Mouse (Mus musculus) heart, embryonic 10.5 days (tissue): ENCODE results near the gene Nedd4. TPM values are rescaled to one million over a fixed set of nuclear protein-coding genes. Genes with fewer than 3 reads are reported as not detected.

ENCODE experiments used
- DNase-seq: peaks from one replicate; pipeline ENCODE4 v3.0.0-alpha.2; 2017; ENCODE audit warnings: low spot score
- H3K27ac ChIP-seq: fragments of 300-500 bp; sonication (generic); 2 replicates; pipeline ENCODE4 v1.5.1; 2016; ENCODE audit warnings: mild to moderate bottlenecking
- H3K27me3 ChIP-seq: fragments of 300-500 bp; sonication (generic); 2 replicates; pipeline ENCODE4 v1.6.1; 2016; ENCODE audit warnings: mild to moderate bottlenecking; ENCODE audit not compliant: poor library complexity, insufficient read depth, severe bottlenecking
- H3K36me3 ChIP-seq: fragments of 300-500 bp; sonication (generic); 2 replicates; pipeline ENCODE4 v1.6.1; 2016; ENCODE audit warnings: mild to moderate bottlenecking, moderate library complexity
- H3K4me1 ChIP-seq: fragments of 300-500 bp; sonication (generic); 2 replicates; pipeline ENCODE4 v1.6.1; 2016; ENCODE audit warnings: mild to moderate bottlenecking
- H3K4me3 ChIP-seq: fragments of 300-500 bp; sonication (generic); 2 replicates; pipeline ENCODE4 v1.5.1; 2016; ENCODE audit warnings: mild to moderate bottlenecking, moderate library complexity
- H3K9me3 ChIP-seq: fragments of 300-500 bp; sonication (generic); 2 replicates; pipeline ENCODE4 v1.6.1; 2016; ENCODE audit warnings: mild to moderate bottlenecking, moderate library complexity
- WGBS: fragments of 180-500 bp; shearing (Covaris S2); methylation state at CpG from one replicate; pipeline ENCODE4 v1.1.7; 2016; 5-methylcytosine and 5-hydroxymethylcytosine counted together
- polyA plus RNA-seq: library from polyadenylated mRNA; unstranded; fragments of >200 nt; fragmentation: Nextera tagmentation; extraction: Ambion mirVana; gene quantifications from 2 replicates; pipeline ENCODE4 v1.2.1, GENCODE M21; 2016

Gene Nedd4
- polyA plus RNA-seq: 515 and 584 TPM in 2 replicates

- Histone ChIP-seq H3K9me3 (no peaks in the 10 kb centered on the region), H3K27ac (peak within 1 kb of the TSS; percentile 100), H3K27me3 (no peaks in the 10 kb centered on the region), H3K4me3 (peak within 1 kb of the TSS; percentile 97), H3K36me3 (peaks cover 31% of the 10 kb centered on the region), H3K4me1 (peaks cover 32% of the 10 kb centered on the region)
- WGBS: under 1% methylated on average over 79 of the region's 83 CpGs
- DNase-seq: peak; percentile 97
These were observed at the start of gene Nedd4 for GRCm38 (mm10) chr9:72661895-72662661. Gene Nedd4, plus strand, starts transcription at chr9:72662346.

GRCm38 (mm10) chr9:72613884-72614283 lies 48.3 kb upstream of the Nedd4 start:
- Histone ChIP-seq H3K4me3 (no peak overlapping the region), H3K9me3 (no peaks in the 10 kb centered on the region), H3K36me3 (peaks cover 45% of the 10 kb centered on the region), H3K27ac (no peak overlapping the region), H3K4me1 (no peaks in the 10 kb centered on the region), H3K27me3 (no peaks in the 10 kb centered on the region)
- 81% methylated on average over 2 of the region's 2 CpGs for WGBS
- DNase-seq: no peak

- H3K36me3 ChIP-seq: peaks cover 52% of the 10 kb centered on the region
- H3K27ac ChIP-seq: no peak overlapping the region
These were observed 47.2 kb upstream of the Nedd4 start for GRCm38 (mm10) chr9:72614786-72615480.

GRCm38 (mm10) chr9:72618037-72618436 lies 44.1 kb upstream of the Nedd4 start:
- 86% methylated on average over 3 of the region's 3 CpGs for WGBS
- no peak overlapping the region for H3K4me3 ChIP-seq
- H3K4me1 ChIP-seq: no peaks in the 10 kb centered on the region
- no peak for DNase-seq
- H3K36me3 ChIP-seq: peaks cover 46% of the 10 kb centered on the region
- H3K27ac ChIP-seq: no peak overlapping the region
- H3K27me3 ChIP-seq: no peaks in the 10 kb centered on the region
- H3K9me3 ChIP-seq: no peaks in the 10 kb centered on the region

More at GRCm38 (mm10) chr9:72614786-72615480, 47.2 kb upstream of the Nedd4 start:
- DNase-seq: no peak
- no peak overlapping the region for H3K4me3 ChIP-seq
- H3K4me1 ChIP-seq: no peaks in the 10 kb centered on the region
- no peaks in the 10 kb centered on the region for H3K27me3 ChIP-seq
- H3K9me3 ChIP-seq: no peaks in the 10 kb centered on the region
- 87% methylated on average over 6 of the region's 6 CpGs for WGBS

- 87% methylated on average over 1 of the region's 1 CpGs for WGBS
These were observed 38.5 kb upstream of the Nedd4 start for GRCm38 (mm10) chr9:72623605-72624004.

GRCm38 (mm10) chr9:72627598-72627997 lies 34.5 kb upstream of the Nedd4 start:
- no peak overlapping the region for H3K4me3 ChIP-seq
- 65% methylated on average over 1 of the region's 1 CpGs for WGBS
- H3K27me3 ChIP-seq: no peaks in the 10 kb centered on the region
- no peaks in the 10 kb centered on the region for H3K9me3 ChIP-seq
- 0 out of 2 replicates have a peak, but pooled peaks cover 4% of the 10 kb centered on the region for H3K36me3 ChIP-seq
- H3K4me1 ChIP-seq: peaks cover 14% of the 10 kb centered on the region; the same call in 1 of the 2 replicates
- DNase-seq: no peak
- H3K27ac ChIP-seq: peak overlapping the region; percentile 9; the same call in 1 of the 2 replicates

More at GRCm38 (mm10) chr9:72623605-72624004, 38.5 kb upstream of the Nedd4 start:
- no peaks in the 10 kb centered on the region for H3K9me3 ChIP-seq
- no peak for DNase-seq
- no peaks in the 10 kb centered on the region for H3K27me3 ChIP-seq
- H3K4me3 ChIP-seq: no peak overlapping the region
- H3K27ac ChIP-seq: no peak overlapping the region
- peaks cover 14% of the 10 kb centered on the region; the same call in 1 of the 2 replicates for H3K4me1 ChIP-seq
- peaks cover 19% of the 10 kb centered on the region for H3K36me3 ChIP-seq

GRCm38 (mm10) chr9:72628591-72628990 lies 33.6 kb upstream of the Nedd4 start:
- Histone ChIP-seq H3K36me3 (no peaks in the 10 kb centered on the region), H3K27ac (peak overlapping the region; percentile 82), H3K9me3 (no peaks in the 10 kb centered on the region), H3K4me3 (no peak overlapping the region), H3K27me3 (no peaks in the 10 kb centered on the region), H3K4me1 (peaks cover 14% of the 10 kb centered on the region; the same call in 1 of the 2 replicates)
- peak; percentile 84 for DNase-seq
- WGBS: 18% methylated on average over 2 of the region's 2 CpGs

GRCm38 (mm10) chr9:72632198-72632597 lies 29.9 kb upstream of the Nedd4 start:
- WGBS: 15% methylated on average over 1 of the region's 1 CpGs
- H3K4me1 ChIP-seq: peaks cover 11% of the 10 kb centered on the region; the same call in 1 of the 2 replicates
- no peak overlapping the region for H3K4me3 ChIP-seq
- no peaks in the 10 kb centered on the region for H3K36me3 ChIP-seq
- peak overlapping the region; percentile 59 for H3K27ac ChIP-seq
- no peaks in the 10 kb centered on the region for H3K27me3 ChIP-seq
- H3K9me3 ChIP-seq: no peaks in the 10 kb centered on the region
- no peak for DNase-seq

GRCm38 (mm10) chr9:72635134-72635533 lies 27.0 kb upstream of the Nedd4 start:
- H3K36me3 ChIP-seq: no peaks in the 10 kb centered on the region
- H3K27ac ChIP-seq: 0 out of 2 replicates have a peak overlapping the region, but pooled peaks have one; percentile 52
- no peaks in the 10 kb centered on the region for H3K27me3 ChIP-seq
- no peaks in the 10 kb centered on the region for H3K9me3 ChIP-seq
- H3K4me3 ChIP-seq: no peak overlapping the region
- no peak for DNase-seq
- peaks cover 13% of the 10 kb centered on the region for H3K4me1 ChIP-seq

- Histone ChIP-seq H3K27me3 (no peaks in the 10 kb centered on the region), H3K36me3 (no peaks in the 10 kb centered on the region), H3K9me3 (no peaks in the 10 kb centered on the region), H3K4me3 (no peak overlapping the region), H3K4me1 (peaks cover 28% of the 10 kb centered on the region), H3K27ac (no peak overlapping the region)
- no peak for DNase-seq
- WGBS: 86% methylated on average over 7 of the region's 7 CpGs
These were observed 25.6 kb upstream of the Nedd4 start for GRCm38 (mm10) chr9:72636547-72636946.

GRCm38 (mm10) chr9:72637243-72637642 lies 24.9 kb upstream of the Nedd4 start:
- no peak for DNase-seq
- Histone ChIP-seq H3K27ac (no peak overlapping the region), H3K9me3 (no peaks in the 10 kb centered on the region), H3K4me1 (peaks cover 29% of the 10 kb centered on the region), H3K36me3 (no peaks in the 10 kb centered on the region), H3K27me3 (no peaks in the 10 kb centered on the region), H3K4me3 (no peak overlapping the region)
- WGBS: 83% methylated on average over 8 of the region's 8 CpGs

GRCm38 (mm10) chr9:72638951-72639842 lies 22.9 kb upstream of the Nedd4 start:
- no peaks in the 10 kb centered on the region for H3K9me3 ChIP-seq
- H3K4me3 ChIP-seq: peak overlapping the region; percentile 55
- DNase-seq: no peak
- 51% methylated on average over 9 of the region's 9 CpGs for WGBS
- H3K4me1 ChIP-seq: peaks cover 31% of the 10 kb centered on the region
- H3K36me3 ChIP-seq: no peaks in the 10 kb centered on the region
- no peaks in the 10 kb centered on the region for H3K27me3 ChIP-seq
- H3K27ac ChIP-seq: peak overlapping the region; percentile 96
